Comparison of ENCODE assay signal across 7 mouse cellular contexts in genomic region chr7:66218193-66219014, GRCm38 (mm10).
DNase-seq lines count a peak whose midpoint lies in the region; ATAC-seq and TF ChIP-seq lines count a peak whose summit lies in the region.

No protein-coding gene starts in this region.

- no peak overlapping the region for H3K9ac ChIP-seq in hindbrain, postnatal 0 days (replicated peaks; ENCODE audit: low read length)
- no peak overlapping the region for H3K9ac ChIP-seq in liver, embryonic 15.5 days
- no peak overlapping the region for H3K9ac ChIP-seq in neural tube, embryonic 15.5 days (replicated peaks)

- H3K9me3 ChIP-seq in hindbrain, postnatal 0 days (ENCODE audit: low read length), result no peaks in the 10 kb centered on the region
- no peaks in the 10 kb centered on the region for H3K9me3 ChIP-seq in liver, embryonic 15.5 days (replicated peaks)
- H3K9me3 ChIP-seq in neural tube, embryonic 15.5 days (replicated peaks), result no peaks in the 10 kb centered on the region

- H3K27ac ChIP-seq in hindbrain, postnatal 0 days, result peak overlapping the region; percentile 55
- H3K27ac ChIP-seq in liver, embryonic 15.5 days (replicated peaks), result peak overlapping the region; percentile 62
- H3K27ac ChIP-seq in neural tube, embryonic 15.5 days (replicated peaks), result peak overlapping the region; percentile 58

- no peak overlapping the region for H3K4me2 ChIP-seq in hindbrain, postnatal 0 days (ENCODE audit: low read depth, low read length)
- H3K4me2 ChIP-seq in liver, embryonic 15.5 days, result no peak overlapping the region
- no peak overlapping the region for H3K4me2 ChIP-seq in neural tube, embryonic 15.5 days

- TF ChIP-seq CTCF in Patski (IDR thresholded peaks at IDR 0.05), result no peak
- TF ChIP-seq CTCF in hindbrain, postnatal 0 days (IDR thresholded peaks at IDR 0.05; ENCODE audit: low read depth), result no peak

- peaks cover 16% of the 10 kb centered on the region for H3K4me1 ChIP-seq in hindbrain, postnatal 0 days (ENCODE audit: insufficient read depth, low read length)
- H3K4me1 ChIP-seq in liver, embryonic 15.5 days (replicated peaks), result peaks cover 15% of the 10 kb centered on the region
- H3K4me1 ChIP-seq in neural tube, embryonic 15.5 days, result peaks cover 24% of the 10 kb centered on the region

- 26% methylated on average over 9 of the region's 9 CpGs for WGBS in hindbrain, postnatal 0 days
- 43% methylated on average over 9 of the region's 9 CpGs for WGBS in liver, embryonic 15.5 days (ENCODE audit: insufficient replicate concordance)
- WGBS in neural tube, embryonic 15.5 days, result 42% methylated on average over 9 of the region's 9 CpGs

- H3K36me3 ChIP-seq in hindbrain, postnatal 0 days (ENCODE audit: insufficient read depth, low read length), result no peaks in the 10 kb centered on the region
- no peaks in the 10 kb centered on the region for H3K36me3 ChIP-seq in liver, embryonic 15.5 days (replicated peaks)
- H3K36me3 ChIP-seq in neural tube, embryonic 15.5 days, result no peaks in the 10 kb centered on the region

- CTCF ChIA-PET in Patski (lab: Charles Lee), result interaction anchor here (1.1 kb wide), 1 partner anchor 33 kb away, joined by 3 read pairs; no protein-coding TSS in a partner anchor

- intact Hi-C loops in gastrocnemius, postnatal 36 days (cut with DNase I), result no loop called here
- intact Hi-C loops in left cerebral cortex, postnatal 14 days (cut with DNase I), result no loop called here

- no peaks in the 10 kb centered on the region for H3K27me3 ChIP-seq in Patski
- H3K27me3 ChIP-seq in hindbrain, postnatal 0 days (ENCODE audit: insufficient read depth, low read length), result no peaks in the 10 kb centered on the region
- H3K27me3 ChIP-seq in liver, embryonic 15.5 days, result no peaks in the 10 kb centered on the region
- H3K27me3 ChIP-seq in neural tube, embryonic 15.5 days (replicated peaks), result no peaks in the 10 kb centered on the region

- no peak for DNase-seq in Patski (ENCODE audit: low read depth, low spot score)
- DNase-seq in cerebellum, postnatal 10 days, result peak; percentile 73 to 84
- peak; percentile 40 to 49 for DNase-seq in gastrocnemius, postnatal 36 days
- peak; percentile 63 for DNase-seq in hindbrain, postnatal 0 days (ENCODE audit: low spot score)
- DNase-seq in left cerebral cortex, postnatal 14 days (ENCODE audit: low spot score in 2 of 2), result no peak

- ATAC-seq in Patski, result peak; percentile 15
- ATAC-seq in hindbrain, postnatal 0 days, result peak; percentile 76; the same call in 1 of the 2 replicates
- ATAC-seq in liver, embryonic 15.5 days (ENCODE audit: insufficient read depth), result no peak
- peak; percentile 66; the same call in 1 of the 2 replicates for ATAC-seq in neural tube, embryonic 15.5 days (ENCODE audit: low FRiP score)

- in situ Hi-C loops in Patski (cut with MboI; ENCODE audit: low pct_unique_long_range_greater_than_20kb), result no loop called here

- no peak overlapping the region for H3K4me3 ChIP-seq in hindbrain, postnatal 0 days (ENCODE audit: low read length)
- no peak overlapping the region for H3K4me3 ChIP-seq in liver, embryonic 15.5 days (replicated peaks)
- H3K4me3 ChIP-seq in neural tube, embryonic 15.5 days (replicated peaks), result no peak overlapping the region

- POLR2A ChIA-PET in Patski (lab: Charles Lee), result no interaction called here

Comparison
In these comparisons a context has a peak if more than half of its experiments do, and no peak if none do; other contexts are left out.
1. DNase-seq: peak in cerebellum, postnatal 10 days (2 of 2), gastrocnemius, postnatal 36 days (2 of 2) and hindbrain, postnatal 0 days (single experiment); none in Patski (single experiment) and left cerebral cortex, postnatal 14 days (0 of 2).
2. Peak in every context shown above with its lines, with median percentiles within 50 percentile points of each other: H3K27ac ChIP-seq.